Mouse (Mus musculus) limb, embryonic 11.5 days (tissue): ENCODE results near the gene Sord. TPM values are rescaled to one million over a fixed set of nuclear protein-coding genes. Genes with fewer than 3 reads are reported as not detected.

Source experiments
- ATAC-seq: fragments of 200-750 bp; cut with Nextera tagmentation; 2 replicates; pipeline ENCODE4 v1.8.0; 2017; ENCODE audit warnings: low read depth; ENCODE audit not compliant: insufficient number of reproducible peaks, low FRiP score, low TSS enrichment
- DNase-seq: peaks from one replicate; pipeline ENCODE4 v3.0.0-alpha.2; 2015; ENCODE audit warnings: low spot score
- H3K27ac ChIP-seq: fragments of 300-500 bp; sonication (generic); replicated peaks from 2 replicates; pipeline ENCODE4 v1.5.1; 2014; ENCODE audit warnings: low read depth, mild to moderate bottlenecking, low read length
- H3K27me3 ChIP-seq: fragments of 300-500 bp; sonication (generic); 2 replicates; pipeline ENCODE4 v1.6.1; 2014; ENCODE audit warnings: mild to moderate bottlenecking, low read length, mixed read lengths; ENCODE audit not compliant: control insufficient read depth, insufficient read depth
- H3K36me3 ChIP-seq: fragments of 300-500 bp; sonication (generic); 2 replicates; pipeline ENCODE4 v1.6.1; 2014; ENCODE audit warnings: mild to moderate bottlenecking, low read length, moderate library complexity, mixed read lengths; ENCODE audit not compliant: control insufficient read depth, insufficient read depth
- H3K4me1 ChIP-seq: fragments of 300-500 bp; sonication (generic); 2 replicates; pipeline ENCODE4 v1.6.1; 2014; ENCODE audit warnings: low read length, mixed read lengths; ENCODE audit not compliant: control insufficient read depth, insufficient read depth
- H3K4me2 ChIP-seq: fragments of 300-500 bp; sonication (generic); 2 replicates; pipeline ENCODE4 v1.6.1; 2014; ENCODE audit warnings: low read depth, mild to moderate bottlenecking, moderate library complexity; ENCODE audit not compliant: severe bottlenecking
- H3K4me3 ChIP-seq: fragments of 300-500 bp; sonication (generic); 2 replicates; pipeline ENCODE4 v1.5.1; 2014; ENCODE audit warnings: low read depth, low read length
- H3K9ac ChIP-seq: fragments of 300-500 bp; sonication (generic); 2 replicates; pipeline ENCODE4 v1.6.1; 2014; ENCODE audit warnings: mild to moderate bottlenecking, low read length
- H3K9me3 ChIP-seq: fragments of 300-500 bp; sonication (generic); 2 replicates; pipeline ENCODE4 v1.6.1; 2016; ENCODE audit warnings: low read length; ENCODE audit not compliant: control insufficient read depth
- WGBS: fragments of 180-500 bp; shearing (Covaris S2); extraction: QIAGEN DNeasy Blood & Tissue Kit; methylation state at CpG from one replicate; pipeline ENCODE4 v1.1.7; 2014; 5-methylcytosine and 5-hydroxymethylcytosine counted together
- polyA plus RNA-seq: library from polyadenylated mRNA; unstranded; fragments of >200 nt; fragmentation: Nextera tagmentation; extraction: Ambion mirVana; gene quantifications from 2 replicates; pipeline ENCODE4 v1.2.1, GENCODE M21; 2014

Gene Sord
- polyA plus RNA-seq, 1 experiment from 2014 or later = 17.1 TPM

DNA sequence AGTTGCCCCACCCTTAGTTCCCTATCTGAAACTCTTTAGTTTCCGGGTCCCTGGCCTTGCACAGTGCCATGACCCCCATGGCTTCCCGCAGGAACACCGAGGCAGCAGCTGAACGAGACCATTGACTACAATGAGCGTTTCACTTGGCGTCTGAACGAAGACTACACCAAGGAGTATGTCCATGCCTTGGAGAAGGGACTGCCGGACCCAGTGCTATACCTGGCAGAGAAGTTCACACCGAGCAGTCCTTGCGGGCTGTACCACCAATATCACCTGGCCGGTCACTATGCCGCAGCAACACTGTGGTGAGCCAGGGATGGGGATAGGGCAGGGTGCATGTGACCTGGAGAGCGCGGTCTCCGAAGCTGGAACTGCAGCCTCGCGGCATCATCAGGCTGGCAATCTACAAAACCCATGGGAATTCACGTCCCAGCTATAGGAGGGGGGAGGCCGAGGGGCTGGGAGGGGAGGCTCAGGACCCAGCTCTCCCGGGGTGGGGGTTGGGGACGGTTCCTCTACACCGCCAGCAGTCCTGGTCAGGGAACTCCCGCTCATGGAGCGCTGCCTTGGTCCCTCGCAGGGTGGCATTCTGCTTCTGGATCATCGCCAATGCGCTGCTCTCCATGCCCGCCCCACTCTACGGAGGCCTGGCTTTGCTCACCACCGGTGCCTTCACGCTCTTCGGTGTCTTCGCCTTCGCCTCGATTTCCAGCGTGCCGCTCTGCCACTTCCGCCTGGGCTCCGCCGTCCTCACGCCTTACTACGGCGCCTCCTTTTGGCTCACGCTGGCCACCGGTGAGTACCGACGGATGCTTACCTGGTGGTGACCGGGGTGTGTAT, 66.8 kb downstream of the Sord start:
- Histone ChIP-seq H3K4me1 (peaks cover 8% of the 10 kb centered on the region; the same call in 1 of the 2 replicates), H3K9ac (no peak overlapping the region), H3K9me3 (no peaks in the 10 kb centered on the region), H3K27me3 (peaks cover 71% of the 10 kb centered on the region), H3K4me3 (peak overlapping the region; percentile 30), H3K4me2 (peak overlapping the region; percentile 61), H3K27ac (no peak overlapping the region), H3K36me3 (no peaks in the 10 kb centered on the region)
- DNase-seq (peak; percentile 56), ATAC-seq (peak; percentile 41; the same call in 1 of the 2 replicates)
- WGBS = 2% methylated on average over 48 of the region's 48 CpGs

DNA sequence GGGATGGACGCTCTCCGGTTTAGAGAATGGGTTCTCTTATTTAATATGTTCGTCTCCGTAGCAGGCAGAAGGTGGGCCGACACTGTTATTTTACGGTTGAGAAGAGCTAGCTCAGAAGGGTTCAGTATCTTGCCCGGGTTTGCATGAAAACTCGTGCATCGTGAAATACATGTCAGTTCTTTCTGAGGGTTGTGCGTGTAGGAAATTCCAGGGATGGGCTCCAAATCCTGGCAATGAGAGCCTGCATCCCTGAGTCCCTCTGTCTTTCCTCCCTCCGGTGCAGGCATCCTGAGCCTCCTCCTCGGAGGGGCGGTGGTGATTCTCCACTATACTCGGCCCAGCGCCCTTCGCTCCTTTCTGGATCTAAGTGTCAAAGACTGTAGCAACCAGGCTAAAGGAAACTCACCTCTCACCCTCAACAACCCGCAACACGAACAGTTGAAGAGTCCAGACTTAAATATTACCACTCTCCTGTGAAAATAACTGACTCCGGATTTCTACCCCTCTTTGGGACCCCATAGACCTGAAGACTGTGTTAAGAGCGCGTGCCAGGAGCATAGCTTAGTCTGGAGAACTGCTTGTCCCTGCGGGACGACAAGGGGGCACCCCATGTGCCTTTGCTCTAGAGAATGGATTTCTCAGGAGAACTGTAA, 67.5 kb downstream of the Sord start:
- WGBS = 8% methylated on average over 23 of the region's 23 CpGs
- Histone ChIP-seq H3K27ac (no peak overlapping the region), H3K4me1 (peaks cover 8% of the 10 kb centered on the region; the same call in 1 of the 2 replicates), H3K36me3 (no peaks in the 10 kb centered on the region), H3K27me3 (peaks cover 65% of the 10 kb centered on the region), H3K4me2 (peak overlapping the region; percentile 61), H3K9ac (no peak overlapping the region), H3K9me3 (no peaks in the 10 kb centered on the region), H3K4me3 (peak overlapping the region; percentile 30)
- DNase-seq (peak; percentile 37), ATAC-seq (no peak)

DNA sequence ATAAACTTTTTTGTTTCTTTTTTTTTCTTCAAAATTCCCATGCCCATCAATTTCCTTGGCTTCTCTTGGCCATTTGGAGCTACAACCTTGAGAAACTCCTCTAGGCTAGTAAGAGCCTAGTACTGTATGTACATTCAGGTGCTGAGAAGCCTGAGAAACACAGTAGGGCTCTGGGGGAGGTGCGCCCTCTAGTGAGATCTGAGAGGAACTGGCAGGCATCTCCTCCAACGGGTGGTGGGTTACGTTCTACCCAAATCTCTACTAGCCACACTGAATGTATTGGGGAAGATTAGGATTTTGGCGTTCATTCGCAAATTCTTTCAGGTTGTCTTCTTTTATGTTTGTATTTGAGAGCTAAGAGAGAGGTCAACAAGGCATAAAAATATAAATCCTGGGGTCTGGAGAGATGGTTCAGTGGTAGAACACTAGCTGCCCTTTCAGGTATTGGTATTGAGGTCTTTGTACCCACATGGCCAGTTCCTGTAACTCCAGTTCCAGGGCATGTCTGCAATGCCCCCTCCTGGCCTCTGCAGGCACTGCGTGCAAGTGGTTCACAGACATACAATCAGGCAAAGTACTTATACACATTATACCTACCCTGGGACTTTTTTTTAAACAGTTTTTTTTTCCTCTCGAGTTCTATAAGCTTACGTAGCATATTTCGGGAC, 68.2 kb downstream of the Sord start:
- 0 out of 2 replicates have a peak, but pooled peaks cover 3% of the 10 kb centered on the region for H3K4me1 ChIP-seq
- H3K36me3 ChIP-seq = no peaks in the 10 kb centered on the region
- no peak overlapping the region for H3K4me3 ChIP-seq
- peaks cover 59% of the 10 kb centered on the region for H3K27me3 ChIP-seq
- 19% methylated on average over 9 of the region's 9 CpGs for WGBS
- no peak; the same call in 1 of the 2 replicates for ATAC-seq
- H3K27ac ChIP-seq = no peak overlapping the region
- no peaks in the 10 kb centered on the region for H3K9me3 ChIP-seq
- no peak overlapping the region for H3K4me2 ChIP-seq
- H3K9ac ChIP-seq = no peak overlapping the region
- peak; percentile 82 for DNase-seq

DNA sequence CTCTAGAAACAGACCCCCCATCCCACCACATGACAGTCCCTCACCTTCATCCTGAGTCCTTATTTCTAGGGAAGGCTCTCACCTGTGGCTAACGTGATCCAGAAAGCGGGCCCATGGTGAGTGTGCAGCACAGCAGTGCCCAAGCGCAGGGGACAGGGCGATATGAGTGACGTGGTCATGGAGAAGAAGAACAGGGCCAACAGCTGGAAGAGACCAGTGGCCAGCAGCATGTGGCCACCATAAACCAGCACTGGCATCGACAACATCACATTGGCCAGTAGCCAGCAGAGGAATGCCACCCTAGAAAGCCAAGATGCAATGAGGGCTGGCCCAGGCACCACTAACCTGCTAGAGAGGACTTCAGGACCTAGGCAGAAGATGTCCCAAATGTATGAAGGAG, 70.0 kb downstream of the Sord start:
- 88% methylated on average over 6 of the region's 6 CpGs for WGBS
- DNase-seq = no peak
- Histone ChIP-seq H3K27me3 (peaks cover 40% of the 10 kb centered on the region), H3K4me1 (0 out of 2 replicates have a peak, but pooled peaks cover 3% of the 10 kb centered on the region), H3K4me2 (no peak overlapping the region), H3K9ac (no peak overlapping the region), H3K27ac (no peak overlapping the region), H3K9me3 (no peaks in the 10 kb centered on the region), H3K4me3 (no peak overlapping the region), H3K36me3 (no peaks in the 10 kb centered on the region)
- no peak for ATAC-seq

DNA sequence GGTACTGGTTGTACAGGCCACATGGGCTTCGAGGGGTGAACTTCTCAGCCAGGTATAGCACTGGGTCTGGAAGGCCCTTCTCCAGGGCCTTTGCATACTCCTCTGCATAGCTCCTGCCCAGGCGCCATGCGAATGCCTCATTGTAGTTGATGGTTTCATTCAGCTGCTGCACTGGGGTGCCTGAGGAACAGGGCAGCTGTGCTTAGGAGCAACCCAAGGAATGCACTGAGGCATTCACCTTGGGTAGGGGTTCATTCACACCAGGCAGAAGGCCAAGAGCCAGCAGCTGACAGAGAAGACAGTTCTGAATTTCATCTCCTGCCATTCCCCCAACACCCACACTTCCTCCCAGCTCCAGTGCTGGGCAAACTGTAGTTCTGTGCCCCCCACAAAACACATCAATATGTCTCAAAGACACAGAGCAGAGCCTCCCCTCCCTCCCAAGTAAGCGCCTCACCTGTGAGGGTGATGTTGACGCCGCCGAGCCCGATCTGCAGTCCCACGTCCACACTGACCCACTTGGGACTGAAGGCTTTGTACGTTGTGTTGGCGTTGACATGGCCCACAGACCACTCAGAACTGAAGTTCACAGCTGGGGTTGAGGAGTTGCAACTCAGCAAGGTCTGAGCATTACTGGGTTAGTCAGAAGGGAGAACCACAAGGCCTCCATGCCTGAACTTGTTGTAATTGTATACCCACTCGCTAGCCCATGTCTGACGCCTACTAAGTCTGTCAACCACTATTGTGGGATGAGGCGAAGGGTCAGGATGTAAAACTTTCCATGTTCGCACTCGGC, 70.7 kb downstream of the Sord start:
- H3K9ac ChIP-seq = no peak overlapping the region
- 0 out of 2 replicates have a peak, but pooled peaks cover 3% of the 10 kb centered on the region for H3K4me1 ChIP-seq
- no peak overlapping the region for H3K27ac ChIP-seq
- H3K9me3 ChIP-seq = no peaks in the 10 kb centered on the region
- no peaks in the 10 kb centered on the region for H3K36me3 ChIP-seq
- ATAC-seq (no peak), DNase-seq (no peak)
- no peak overlapping the region for H3K4me3 ChIP-seq
- no peak overlapping the region for H3K4me2 ChIP-seq
- WGBS = 82% methylated on average over 16 of the region's 16 CpGs
- H3K27me3 ChIP-seq = peaks cover 33% of the 10 kb centered on the region

DNA sequence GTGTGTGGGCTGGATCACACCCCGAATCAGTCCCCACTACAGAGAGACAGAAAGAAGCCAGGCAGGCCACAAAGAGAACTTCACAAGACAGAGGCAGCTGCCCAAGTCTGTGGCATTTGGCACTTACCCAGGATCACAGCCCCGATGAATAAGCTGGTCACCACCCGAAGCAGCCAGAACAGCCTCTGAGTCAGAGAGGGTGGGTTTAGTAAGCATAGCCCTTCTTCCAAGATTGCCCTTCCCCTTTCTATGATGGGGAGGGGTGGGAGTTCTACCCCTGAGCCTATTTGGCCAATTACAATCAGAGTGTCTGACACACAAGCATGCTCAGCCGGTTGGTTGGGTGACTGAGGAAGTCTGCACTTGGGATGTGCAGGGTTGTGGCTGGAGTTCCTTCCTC, 71.6 kb downstream of the Sord start:
- H3K4me1 ChIP-seq = 0 out of 2 replicates have a peak, but pooled peaks cover 3% of the 10 kb centered on the region
- ATAC-seq (no peak), DNase-seq (no peak)
- H3K4me2 ChIP-seq = no peak overlapping the region
- H3K27me3 ChIP-seq = peaks cover 27% of the 10 kb centered on the region
- 68% methylated on average over 4 of the region's 4 CpGs for WGBS
- H3K27ac ChIP-seq = no peak overlapping the region
- no peaks in the 10 kb centered on the region for H3K36me3 ChIP-seq
- no peaks in the 10 kb centered on the region for H3K9me3 ChIP-seq
- H3K9ac ChIP-seq = no peak overlapping the region
- H3K4me3 ChIP-seq = no peak overlapping the region

DNA sequence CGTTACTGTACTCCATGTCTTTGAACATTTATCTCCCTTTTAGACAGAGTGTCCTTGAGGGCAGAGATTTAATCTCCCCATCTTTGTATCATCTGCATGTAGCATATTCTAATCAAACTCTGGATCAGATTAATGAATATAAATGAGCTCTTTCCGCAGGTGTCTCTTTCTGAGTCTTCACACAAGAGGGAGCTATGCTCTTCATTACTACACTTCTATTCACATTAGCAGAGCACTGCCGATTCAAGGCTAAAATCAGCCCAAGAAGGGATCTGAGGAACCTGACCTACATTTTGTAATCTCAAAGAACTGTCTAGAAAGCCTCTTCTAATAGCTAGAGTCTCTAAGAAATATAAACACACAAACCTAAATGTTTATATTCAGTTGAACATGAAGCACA, 75.1 kb downstream of the Sord start:
- DNase-seq (no peak), ATAC-seq (no peak)
- H3K4me3 ChIP-seq = no peak overlapping the region
- WGBS = 50% methylated on average over 3 of the region's 3 CpGs
- no peak overlapping the region for H3K9ac ChIP-seq
- no peak overlapping the region for H3K27ac ChIP-seq
- H3K4me2 ChIP-seq = no peak overlapping the region
- H3K9me3 ChIP-seq = no peaks in the 10 kb centered on the region
- H3K4me1 ChIP-seq = no peaks in the 10 kb centered on the region
- no peaks in the 10 kb centered on the region for H3K36me3 ChIP-seq
- H3K27me3 ChIP-seq = peaks cover 33% of the 10 kb centered on the region

DNA sequence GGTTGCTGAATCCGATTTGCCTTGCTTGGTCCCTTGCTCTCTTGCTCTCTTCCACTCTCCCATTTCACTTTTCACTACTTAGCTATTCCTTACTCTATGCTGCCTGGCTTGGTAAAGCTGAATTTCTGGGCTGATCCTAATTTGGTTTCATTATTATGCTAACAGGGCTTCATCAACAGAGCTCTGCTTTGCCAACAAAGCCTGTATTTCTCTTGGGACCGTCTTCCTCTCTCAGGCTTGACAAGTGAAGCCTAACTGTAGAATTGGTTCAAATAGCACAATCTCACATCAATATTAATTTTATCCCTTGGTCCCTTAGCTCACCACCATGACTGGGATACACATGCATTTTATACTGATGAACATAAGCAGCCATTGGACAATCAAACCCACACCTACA, 77.0 kb downstream of the Sord start:
- Histone ChIP-seq H3K4me1 (no peaks in the 10 kb centered on the region), H3K9ac (no peak overlapping the region), H3K9me3 (no peaks in the 10 kb centered on the region), H3K27me3 (peaks cover 31% of the 10 kb centered on the region), H3K4me3 (no peak overlapping the region), H3K36me3 (no peaks in the 10 kb centered on the region), H3K4me2 (no peak overlapping the region), H3K27ac (no peak overlapping the region)
- ATAC-seq (no peak), DNase-seq (no peak)
- 56% methylated on average over 2 of the region's 2 CpGs for WGBS
